Mouse (Mus musculus) frontal cortex, postnatal 25 days (tissue): ENCODE data around the gene Ndufa1.
"Not testable (repeated sequence)": the region's sequence is repeated elsewhere in the genome, so short reads cannot be mapped to it uniquely, and the experiment has no call there.

Experiments used
- DNase-seq, 2 experiments: peaks; one replicate each; pipeline ENCODE4 v3.0.0; 2022; ENCODE audit warnings: low spot score in 2 of 2

The Ndufa1 gene

GRCm38 (mm10) chrX:37191105-37191743 lies at the start of gene Ndufa1, which contains the start of gene Rnf113a1:
Gene Ndufa1, minus strand, starts transcription at chrX:37191163.
Gene Rnf113a1, plus strand, starts transcription at chrX:37191245.
- peak; percentile 50 to 67 for DNase-seq

- not testable (repeated sequence) for DNase-seq
These were observed 31.2 kb upstream of the Ndufa1 start, which contains the start of gene Rhox1 for GRCm38 (mm10) chrX:37222158-37222557. Gene Rhox1, minus strand, starts transcription at chrX:37222258.

DNA sequence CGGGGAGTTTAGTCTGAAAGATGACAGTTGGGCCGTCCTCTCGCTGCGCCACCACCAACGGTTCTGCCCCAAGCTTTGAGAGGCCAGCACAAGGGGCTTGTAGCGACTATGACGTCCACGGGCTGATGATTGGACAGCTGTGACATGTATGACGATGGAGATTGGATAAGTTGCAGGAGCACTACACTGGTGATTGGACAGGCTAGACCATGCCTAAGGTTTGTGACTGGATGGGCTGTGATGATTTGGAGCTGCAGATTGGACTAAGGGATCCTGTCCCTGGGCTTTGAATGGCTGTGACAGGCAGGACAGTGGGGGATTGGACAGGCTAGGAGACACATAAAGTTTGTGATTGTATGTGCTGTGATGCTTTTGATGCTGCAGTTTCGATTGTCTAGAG lies 20.0 kb upstream of the Ndufa1 start, which contains the start of gene Gm9:
Gm9 (minus strand) TSS at position 101 of the 400 bp plus-strand sequence.
- no peak for DNase-seq

DNA sequence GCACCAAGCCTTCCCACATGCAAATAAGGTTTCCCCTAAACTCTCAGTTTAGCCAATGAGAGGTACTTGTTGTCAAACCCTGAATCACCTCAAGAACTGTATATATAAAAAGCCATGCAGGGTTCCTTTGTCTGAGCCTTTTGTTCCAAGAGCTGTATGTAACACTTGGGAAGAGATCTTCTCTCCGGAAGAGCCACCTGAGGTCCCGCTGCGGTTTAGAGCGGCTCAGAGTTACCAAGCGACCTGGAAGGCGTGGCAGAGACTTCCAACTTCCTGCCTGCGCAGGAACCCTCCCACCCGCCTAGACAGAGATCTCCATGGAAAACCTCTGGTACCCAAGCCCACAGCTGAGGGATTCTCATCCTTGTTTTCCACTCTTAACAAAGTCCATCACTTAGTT lies 7.7 kb upstream of the Ndufa1 start:
- DNase-seq = no peak

DNA sequence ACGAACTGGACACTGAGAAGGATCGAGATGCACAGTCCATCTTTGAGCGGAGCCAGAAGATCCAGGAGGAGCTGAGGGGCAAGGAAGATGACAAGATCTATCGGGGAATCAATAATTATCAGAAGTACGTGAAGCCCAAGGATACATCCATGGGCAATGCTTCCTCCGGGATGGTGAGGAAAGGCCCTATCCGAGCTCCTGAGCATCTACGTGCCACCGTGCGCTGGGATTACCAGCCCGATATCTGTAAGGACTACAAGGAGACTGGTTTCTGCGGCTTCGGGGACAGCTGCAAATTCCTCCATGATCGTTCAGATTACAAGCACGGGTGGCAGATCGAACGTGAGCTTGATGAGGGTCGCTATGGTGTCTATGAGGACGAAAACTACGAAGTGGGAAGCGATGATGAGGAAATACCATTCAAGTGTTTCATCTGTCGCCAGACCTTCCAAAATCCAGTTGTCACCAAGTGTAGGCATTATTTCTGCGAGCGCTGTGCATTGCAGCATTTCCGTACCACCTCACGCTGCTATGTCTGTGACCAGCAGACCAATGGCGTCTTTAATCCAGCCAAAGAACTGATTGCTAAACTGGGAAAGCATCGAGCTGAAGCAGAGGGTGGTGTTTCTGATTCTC lies 899 bp upstream of the Ndufa1 start:
- peak in 1 of 2 experiments; percentile 14 for DNase-seq

DNA sequence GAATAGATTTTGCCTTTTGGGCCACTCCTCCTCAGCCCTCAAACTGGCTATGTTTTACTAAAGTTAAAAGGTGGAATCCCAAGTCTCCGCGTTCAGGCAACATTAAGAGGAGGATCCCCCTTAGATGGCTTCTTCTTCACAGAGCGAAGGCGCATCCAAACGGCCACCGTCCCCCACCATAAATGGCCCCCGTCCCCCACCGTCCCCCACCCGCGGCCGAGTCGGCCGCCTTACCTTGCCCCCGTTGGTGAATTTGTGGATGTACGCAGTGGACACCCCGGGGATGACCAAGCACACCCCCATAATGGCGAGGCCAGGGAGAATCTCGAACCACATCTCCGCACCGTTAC lies 233 bp downstream of the Ndufa1 start:
- no peak for DNase-seq

GRCm38 (mm10) chrX:37184401-37184800 lies 6.6 kb downstream of the Ndufa1 start:
- not testable (repeated sequence) for DNase-seq

DNA sequence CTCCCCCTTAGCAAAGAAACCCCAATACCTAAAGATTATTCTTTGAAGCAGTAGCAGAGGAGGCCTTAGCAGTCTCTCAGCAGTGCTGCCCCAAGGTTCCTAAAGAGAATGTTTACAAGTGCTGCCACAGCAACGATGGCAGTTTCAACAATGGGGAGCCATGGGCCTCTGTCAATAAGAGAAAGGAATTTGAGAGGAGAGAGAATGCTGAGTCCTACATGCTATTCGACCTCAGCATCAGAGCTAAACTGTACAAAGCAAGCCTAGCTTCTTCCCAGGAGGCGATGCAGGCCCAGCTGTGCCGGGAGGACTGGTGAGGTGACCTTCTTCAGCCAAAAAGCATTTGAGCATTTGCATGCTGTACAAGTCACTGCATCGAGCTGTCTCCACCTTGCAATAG lies 22.2 kb downstream of the Ndufa1 start, which contains the start of gene Akap14:
Akap14 (minus strand) TSS at position 101 of the 400 bp plus-strand sequence.
- DNase-seq = no peak

GRCm38 (mm10) chrX:37167085-37167484 lies 23.9 kb downstream of the Ndufa1 start:
- DNase-seq = no peak

DNA sequence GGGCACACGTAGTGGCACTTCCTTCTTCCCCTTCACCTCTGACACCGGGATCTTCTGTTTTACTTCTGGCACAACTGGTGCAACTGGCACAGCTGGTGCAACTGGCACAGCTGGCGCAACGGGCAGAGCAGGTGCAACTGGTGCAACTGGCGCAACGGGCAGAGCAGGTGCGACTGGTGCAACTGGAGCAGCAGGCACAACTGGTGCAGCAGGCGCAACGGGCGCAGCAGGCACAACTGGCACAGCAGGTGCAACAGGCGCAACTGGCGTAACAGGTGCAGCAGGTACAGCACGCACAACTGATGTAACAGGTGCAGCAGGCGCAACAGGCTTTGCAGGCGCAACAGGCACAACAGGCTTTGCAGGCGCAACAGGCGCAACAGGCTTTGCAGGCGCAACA lies 27.8 kb downstream of the Ndufa1 start:
- DNase-seq = no peak

DNA sequence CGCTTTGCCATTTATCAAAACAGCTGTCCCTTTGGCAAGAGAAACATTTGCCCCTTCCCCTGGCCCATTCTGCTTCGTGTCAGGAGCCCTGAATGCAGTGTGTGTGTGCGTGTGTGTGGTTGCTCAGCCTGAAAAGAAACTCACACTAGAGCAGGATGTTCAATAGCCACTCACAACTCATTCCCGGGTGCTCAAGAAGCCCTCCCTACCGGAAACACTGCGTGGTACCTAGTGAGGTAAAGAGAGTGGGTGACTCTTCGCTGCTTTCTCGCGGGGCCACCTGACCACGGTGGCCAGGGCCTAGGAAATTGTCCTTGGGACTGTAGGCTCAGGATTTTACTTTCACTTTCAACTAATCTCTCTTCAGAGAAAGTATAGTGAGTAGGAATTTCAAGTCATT lies 29.8 kb downstream of the Ndufa1 start:
- no peak for DNase-seq

DNA sequence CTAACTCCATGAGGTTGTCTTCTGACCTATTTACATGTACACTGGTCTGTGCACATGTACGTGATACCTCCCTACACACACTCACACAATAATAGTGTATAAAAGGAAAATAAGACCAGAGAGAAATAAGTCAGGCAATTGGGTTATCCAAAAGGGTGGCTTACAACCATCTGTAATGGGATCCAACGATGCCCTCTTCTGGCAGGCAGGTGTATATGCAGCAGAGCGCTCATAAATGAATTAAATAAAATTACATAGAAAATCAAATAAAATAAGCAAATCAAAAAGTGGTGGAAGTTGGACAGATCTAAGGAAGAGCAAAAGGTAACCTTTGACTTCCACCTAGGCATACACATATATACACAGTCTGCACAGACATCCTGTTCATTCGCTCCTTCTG lies 33.1 kb downstream of the Ndufa1 start:
- no peak for DNase-seq

DNA sequence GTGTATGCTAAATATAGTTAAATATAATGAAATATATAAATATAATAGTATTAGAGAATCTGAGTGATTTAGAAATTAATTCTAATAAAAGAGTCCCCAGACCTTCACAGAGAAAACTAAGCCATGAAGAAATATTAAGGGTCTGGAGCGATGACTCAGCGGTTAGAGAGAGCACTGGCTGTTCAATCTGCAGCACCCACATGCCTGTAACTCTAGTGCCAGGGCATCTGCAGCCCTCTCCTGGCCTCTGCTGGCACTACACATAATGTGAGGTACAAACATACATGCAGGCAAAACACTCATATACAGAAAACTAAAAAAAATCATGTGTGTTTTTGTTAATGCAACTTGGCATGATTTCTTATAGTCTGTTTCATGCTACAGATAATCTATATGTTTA lies 46.0 kb downstream of the Ndufa1 start:
- DNase-seq = no peak

- not testable (repeated sequence) for DNase-seq
These were observed 46.5 kb downstream of the Ndufa1 start for GRCm38 (mm10) chrX:37144498-37144897.

DNA sequence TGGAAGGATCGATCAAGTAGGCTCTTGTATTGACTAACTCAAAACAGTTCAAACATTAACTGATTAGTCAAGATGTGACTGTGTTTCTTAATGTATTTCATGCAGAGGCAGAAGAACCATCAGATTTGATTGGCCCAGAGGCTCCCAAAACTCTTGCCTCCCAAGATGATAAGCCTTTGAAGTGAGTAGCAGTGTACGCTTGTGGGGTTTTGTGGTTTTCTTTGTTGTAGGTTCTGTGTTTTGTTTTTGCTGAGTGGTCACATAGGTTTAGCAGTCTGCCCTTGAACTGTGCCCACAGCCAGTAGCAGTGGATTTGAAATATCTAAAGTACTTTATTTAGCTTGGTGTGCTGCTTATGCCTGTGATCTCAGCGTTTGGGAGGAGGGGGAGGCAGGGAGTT lies 49.2 kb downstream of the Ndufa1 start:
- no peak for DNase-seq
